Mouse (Mus musculus) stomach, postnatal 0 days (tissue): ENCODE data around the gene Iqcj.

Source experiments
- CTCF ChIP-seq: IDR thresholded peaks from 2 replicates; pipeline ENCODE4 v1.5.1; 2016; ENCODE audit warnings: antibody characterized with exemption, low read depth, mild to moderate bottlenecking, moderate library complexity
- EP300 ChIP-seq: optimal IDR thresholded peaks from 2 replicates; pipeline ENCODE3; 2016; ENCODE audit warnings: antibody characterized with exemption

DNA sequence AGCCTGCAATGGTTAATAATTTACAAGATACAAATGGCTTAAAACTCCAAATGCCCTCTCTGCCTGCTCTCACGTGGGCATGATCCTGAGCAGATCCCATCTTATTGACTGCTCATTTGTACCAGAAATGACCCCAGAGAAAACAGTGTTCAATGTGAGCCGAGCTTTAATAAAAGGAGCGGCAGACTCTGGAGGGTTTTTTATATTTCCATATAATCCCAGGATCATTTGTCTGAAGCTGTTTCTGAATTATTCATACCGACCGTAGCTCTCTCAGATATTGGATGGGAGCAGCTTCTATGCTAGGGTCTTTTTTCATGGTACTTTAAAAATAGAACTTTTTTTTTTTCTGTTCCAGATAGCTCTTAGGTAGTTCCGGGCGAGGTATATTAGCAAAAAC, 67.7 kb downstream of the Iqcj start:
- TF ChIP-seq CTCF, result no peak
- TF ChIP-seq EP300, result no peak
